Mouse (Mus musculus) midbrain, postnatal 0 days (tissue): ENCODE data around the gene Rhcg. TPM values are rescaled to one million over a fixed set of nuclear protein-coding genes. Genes with fewer than 3 reads are reported as not detected.
A peak's percentile ranks its signal among the peaks of the same experiment; 100 is the strongest.

Experiments
- ATAC-seq: fragments of 200-750 bp; cut with Nextera tagmentation; 2 replicates; pipeline ENCODE4 v1.8.0; 2017; ENCODE audit warnings: moderate number of reproducible peaks, mild to moderate bottlenecking, moderate TSS enrichment, moderate library complexity; ENCODE audit not compliant: low FRiP score
- DNase-seq: peaks from one replicate; pipeline ENCODE4 v3.0.0-alpha.2; 2015; ENCODE audit warnings: low spot score
- H3K27ac ChIP-seq: fragments of 300-500 bp; sonication (generic); 2 replicates; pipeline ENCODE4 v1.5.1; 2014; ENCODE audit warnings: low read depth, mild to moderate bottlenecking, low read length, mixed read lengths
- H3K27me3 ChIP-seq: fragments of 300-500 bp; sonication (generic); 2 replicates; pipeline ENCODE4 v1.6.1; 2014; ENCODE audit warnings: low read length, control low read depth, mixed read lengths; ENCODE audit not compliant: insufficient read depth
- H3K36me3 ChIP-seq: fragments of 300-500 bp; sonication (generic); 2 replicates; pipeline ENCODE4 v1.6.1; 2014; ENCODE audit warnings: low read length, control low read depth, mixed read lengths; ENCODE audit not compliant: insufficient read depth
- H3K4me1 ChIP-seq: fragments of 300-500 bp; sonication (generic); 2 replicates; pipeline ENCODE4 v1.6.1; 2014; ENCODE audit warnings: mild to moderate bottlenecking, control low read depth, antibody characterized with exemption, low read length, mixed read lengths; ENCODE audit not compliant: insufficient read depth
- H3K4me2 ChIP-seq: fragments of 300-500 bp; sonication (generic); 2 replicates; pipeline ENCODE4 v1.6.1; 2014; ENCODE audit warnings: low read depth, mild to moderate bottlenecking, low read length, mixed read lengths; ENCODE audit not compliant: poor library complexity, severe bottlenecking
- H3K4me3 ChIP-seq: fragments of 300-500 bp; sonication (generic); 2 replicates; pipeline ENCODE4 v1.5.1; 2014; ENCODE audit warnings: low read depth, mild to moderate bottlenecking, low read length, moderate library complexity
- H3K9ac ChIP-seq: fragments of 300-500 bp; sonication (generic); replicated peaks from 2 replicates; pipeline ENCODE4 v1.6.1; 2014; ENCODE audit warnings: mild to moderate bottlenecking, low read length, moderate library complexity, mixed read lengths; ENCODE audit not compliant: poor library complexity, severe bottlenecking
- H3K9me3 ChIP-seq: fragments of 300-500 bp; sonication (generic); 2 replicates; pipeline ENCODE4 v1.6.1; 2016; ENCODE audit warnings: low read length, control low read depth
- CTCF ChIP-seq: IDR thresholded peaks from 2 replicates; pipeline ENCODE4 v1.5.1; 2016; ENCODE audit warnings: antibody characterized with exemption, mild to moderate bottlenecking
- WGBS: fragments of 180-500 bp; shearing (Covaris S2); extraction: QIAGEN DNeasy Blood & Tissue Kit; methylation state at CpG from one replicate; pipeline ENCODE4 v1.1.7; 2014; 5-methylcytosine and 5-hydroxymethylcytosine counted together
- polyA plus RNA-seq: library from polyadenylated mRNA; unstranded; fragments of >200 nt; fragmentation: Nextera tagmentation; extraction: Ambion mirVana; gene quantifications from 2 replicates; pipeline ENCODE4 v1.2.1, GENCODE M21; 2015
- total RNA-seq: library from RNA; depleted of rRNA; stranded (reverse); fragments of >200 nt; gene quantifications from 2 replicates; pipeline ENCODE4 v1.2.3, GENCODE M21; 2014; rRNA removed

The Rhcg gene
- total RNA-seq: 2.2 and 2.6 TPM in 2 replicates
- 4.3 and 4.8 TPM in 2 replicates for polyA plus RNA-seq

DNA sequence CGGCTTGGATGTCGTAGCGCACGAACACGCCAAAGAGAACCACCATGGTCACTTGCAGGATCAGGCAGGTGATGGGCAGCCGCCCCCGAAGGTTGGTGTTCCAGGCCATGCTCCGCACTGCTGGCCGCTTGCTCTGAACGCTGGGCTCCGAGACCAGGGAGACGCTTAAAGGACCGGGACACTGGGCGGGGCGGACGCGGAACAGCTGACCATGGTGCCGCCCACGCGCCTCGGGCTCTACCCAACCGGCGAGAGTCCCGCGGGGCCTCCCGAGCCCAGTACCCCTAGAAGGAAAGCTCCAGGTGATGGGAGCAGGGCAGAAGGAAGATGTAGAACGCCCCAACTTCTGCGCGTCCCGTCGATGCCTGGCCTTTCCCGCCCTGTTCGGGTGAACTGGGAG is at the start of gene Rhcg:
Rhcg (minus strand) TSS at position 240 of the 400 bp plus-strand sequence.
- Histone ChIP-seq H3K4me1 (no peaks in the 10 kb centered on the region), H3K9me3 (no peaks in the 10 kb centered on the region), H3K27me3 (peaks cover 26% of the 10 kb centered on the region), H3K9ac (no peak within 1 kb of the TSS), H3K27ac (no peak within 1 kb of the TSS), H3K36me3 (no peaks in the 10 kb centered on the region), H3K4me3 (no peak within 1 kb of the TSS; the same call in 1 of the 2 replicates), H3K4me2 (no peak within 1 kb of the TSS)
- TF ChIP-seq CTCF: no peak
- no peak for DNase-seq
- ATAC-seq: no peak
- 11% methylated on average over 33 of the region's 33 CpGs for WGBS

DNA sequence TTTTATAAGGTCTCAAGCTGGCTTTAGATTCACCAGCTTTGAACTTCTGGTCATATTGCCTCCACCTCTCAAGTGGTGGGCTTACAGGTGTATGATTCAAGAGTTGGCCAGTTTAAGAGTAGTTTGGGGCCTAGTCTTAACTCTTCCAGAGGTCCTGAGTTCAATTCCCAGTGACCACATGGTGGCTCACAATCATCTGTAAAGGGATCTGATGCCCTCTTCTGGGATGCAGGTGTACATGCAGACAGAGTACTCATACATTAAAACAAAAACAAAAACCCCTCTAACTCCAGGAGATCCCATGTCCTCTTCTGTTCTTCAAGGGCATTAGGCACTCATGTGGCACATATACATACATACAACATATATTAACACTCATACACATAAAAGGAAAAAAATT is 49.2 kb upstream of the Rhcg start:
- no peak overlapping the region for H3K27ac ChIP-seq
- no peak for DNase-seq
- no peaks in the 10 kb centered on the region for H3K4me1 ChIP-seq
- ATAC-seq: no peak
- no peak overlapping the region for H3K4me3 ChIP-seq
- H3K9ac ChIP-seq: no peak overlapping the region
- no peaks in the 10 kb centered on the region for H3K9me3 ChIP-seq
- no peaks in the 10 kb centered on the region for H3K27me3 ChIP-seq
- H3K4me2 ChIP-seq: no peak overlapping the region
- H3K36me3 ChIP-seq: no peaks in the 10 kb centered on the region
- peak; percentile 31; the same call in 1 of the 2 replicates for TF ChIP-seq CTCF

DNA sequence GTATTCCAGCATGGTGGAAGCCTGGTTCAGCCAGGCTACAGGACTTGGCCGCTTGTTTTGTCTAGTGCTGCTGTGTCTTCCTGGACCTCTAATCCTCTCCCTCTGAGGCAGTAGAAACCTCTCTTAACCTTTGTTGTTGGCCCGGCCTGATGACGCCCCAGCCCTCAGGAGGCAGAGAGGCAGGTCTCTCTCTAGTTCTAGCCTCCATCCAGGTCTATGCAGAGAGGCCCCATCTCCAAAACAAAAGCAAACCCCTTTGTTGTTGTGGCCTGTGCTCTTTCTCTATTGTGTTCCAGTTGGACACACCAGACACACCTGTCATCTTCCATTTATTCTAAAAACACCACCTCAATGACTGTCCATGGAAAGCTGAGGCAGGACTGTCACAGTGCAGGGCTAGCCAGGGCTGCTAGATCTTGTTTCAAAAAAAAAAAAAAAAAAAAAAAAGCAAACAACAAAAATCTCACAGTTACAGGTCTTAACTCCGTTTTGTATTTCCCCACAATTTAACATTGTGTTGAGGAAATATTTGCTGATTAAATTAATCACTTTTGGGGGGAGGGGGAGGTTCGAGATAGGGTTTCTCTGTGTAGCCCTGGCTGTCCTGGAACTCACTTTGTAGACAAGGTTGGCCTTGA is 43.9 kb upstream of the Rhcg start:
- H3K4me1 ChIP-seq: 0 out of 2 replicates have a peak, but pooled peaks cover 8% of the 10 kb centered on the region
- no peak for TF ChIP-seq CTCF
- DNase-seq: no peak
- H3K4me2 ChIP-seq: peak overlapping the region; percentile 100
- peak overlapping the region; percentile 62 for H3K4me3 ChIP-seq
- 12% methylated on average over 5 of the region's 5 CpGs for WGBS
- no peaks in the 10 kb centered on the region for H3K36me3 ChIP-seq
- no peaks in the 10 kb centered on the region for H3K9me3 ChIP-seq
- H3K27ac ChIP-seq: no peak overlapping the region
- no peak for ATAC-seq
- H3K27me3 ChIP-seq: no peaks in the 10 kb centered on the region
- H3K9ac ChIP-seq: no peak overlapping the region

DNA sequence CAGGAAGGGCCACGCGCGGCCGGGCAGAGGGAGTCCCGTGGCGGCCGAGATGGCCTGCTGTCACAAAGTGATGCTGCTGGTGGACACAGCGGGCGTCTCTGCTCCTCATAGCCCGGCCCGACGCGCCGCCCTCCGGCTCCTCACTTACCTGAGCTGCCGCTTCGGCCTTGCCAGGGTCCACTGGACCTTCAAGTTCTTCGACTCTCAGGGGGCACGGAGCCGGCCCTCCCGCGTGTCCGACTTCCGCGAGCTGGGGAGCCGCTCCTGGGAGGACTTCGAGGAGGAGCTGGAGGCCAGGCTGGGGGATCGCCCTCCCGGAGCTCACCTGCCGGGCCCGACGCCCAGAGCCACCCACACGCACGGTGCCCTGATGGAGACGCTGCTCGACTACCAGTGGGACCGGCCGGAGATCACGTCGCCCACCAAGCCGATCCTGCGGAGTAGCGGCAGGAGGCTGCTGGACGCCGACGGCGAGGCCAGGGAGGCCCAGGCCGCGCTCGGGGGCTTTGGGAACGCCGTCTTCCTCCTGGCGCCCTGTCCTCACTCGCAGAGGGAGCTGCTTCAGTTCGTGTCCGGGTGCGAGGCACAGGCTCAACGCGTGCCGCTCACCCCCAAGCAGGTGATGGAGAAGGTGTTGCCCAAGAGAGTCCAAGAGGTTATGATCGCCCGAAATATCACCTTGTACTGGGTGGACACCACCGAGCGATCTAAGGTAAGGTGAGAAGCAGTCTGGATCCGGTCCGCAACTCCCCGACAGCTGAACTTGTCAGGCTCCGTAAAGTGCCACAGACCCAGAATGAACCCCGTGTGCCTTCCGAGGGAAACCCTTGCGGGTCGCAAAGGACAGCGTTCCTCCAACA is 43.1 kb upstream of the Rhcg start:
- Histone ChIP-seq H3K27me3 (no peaks in the 10 kb centered on the region), H3K9me3 (no peaks in the 10 kb centered on the region), H3K27ac (no peak overlapping the region), H3K4me1 (0 out of 2 replicates have a peak, but pooled peaks cover 8% of the 10 kb centered on the region), H3K36me3 (no peaks in the 10 kb centered on the region), H3K4me3 (peak overlapping the region; percentile 62), H3K4me2 (peak overlapping the region; percentile 100), H3K9ac (peak overlapping the region; percentile 46; the same call in 1 of the 2 replicates)
- under 1% methylated on average over 73 of the region's 73 CpGs for WGBS
- ATAC-seq (peak; percentile 33; the same call in 1 of the 2 replicates), DNase-seq (no peak)
- TF ChIP-seq CTCF: no peak

DNA sequence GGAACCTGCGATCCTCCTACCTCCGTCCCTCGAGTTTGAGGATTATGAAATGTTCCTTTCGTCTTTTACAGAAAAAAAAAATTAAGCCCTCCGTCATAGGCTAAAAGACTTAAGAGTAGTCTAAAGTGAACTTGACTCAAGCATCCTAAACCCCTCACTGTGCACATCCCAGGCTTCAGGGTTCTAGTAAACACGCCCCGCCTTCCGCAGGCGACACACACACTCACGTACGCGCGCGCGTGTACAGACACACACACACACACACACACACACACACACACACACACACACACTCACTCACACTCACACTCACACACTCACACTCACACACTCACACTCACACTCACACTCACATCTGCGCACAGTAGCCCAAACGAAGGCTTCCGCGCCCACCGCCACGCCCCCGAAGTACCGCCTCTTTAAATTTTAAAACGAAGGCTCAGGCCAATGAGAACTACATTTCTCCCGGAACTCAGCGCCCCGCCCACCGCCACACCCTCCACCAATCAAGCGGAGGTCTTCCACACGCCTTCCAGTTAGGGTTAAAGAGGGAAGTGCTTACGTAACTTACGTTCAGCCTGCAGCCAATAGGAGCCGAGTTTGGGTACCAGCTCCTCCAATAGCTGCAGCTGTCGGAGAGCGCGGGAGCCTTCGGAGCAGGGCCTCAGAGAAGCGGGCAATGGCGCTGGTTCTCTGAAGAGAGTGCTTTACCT is 42.3 kb upstream of the Rhcg start, which contains the start of gene Ticrr:
Ticrr (plus strand) TSS at position 619 of the 713 bp plus-strand sequence.
- Histone ChIP-seq H3K36me3 (no peaks in the 10 kb centered on the region), H3K9ac (peak within 1 kb of the TSS; percentile 51), H3K27me3 (no peaks in the 10 kb centered on the region), H3K4me1 (0 out of 2 replicates have a peak, but pooled peaks cover 8% of the 10 kb centered on the region), H3K9me3 (no peaks in the 10 kb centered on the region), H3K27ac (no peak within 1 kb of the TSS), H3K4me3 (peak within 1 kb of the TSS; percentile 62), H3K4me2 (peak within 1 kb of the TSS; percentile 100)
- TF ChIP-seq CTCF: no peak
- ATAC-seq (peak; percentile 100), DNase-seq (peak; percentile 98)
- under 1% methylated on average over 39 of the region's 39 CpGs for WGBS
